In the genomic region with DNA sequence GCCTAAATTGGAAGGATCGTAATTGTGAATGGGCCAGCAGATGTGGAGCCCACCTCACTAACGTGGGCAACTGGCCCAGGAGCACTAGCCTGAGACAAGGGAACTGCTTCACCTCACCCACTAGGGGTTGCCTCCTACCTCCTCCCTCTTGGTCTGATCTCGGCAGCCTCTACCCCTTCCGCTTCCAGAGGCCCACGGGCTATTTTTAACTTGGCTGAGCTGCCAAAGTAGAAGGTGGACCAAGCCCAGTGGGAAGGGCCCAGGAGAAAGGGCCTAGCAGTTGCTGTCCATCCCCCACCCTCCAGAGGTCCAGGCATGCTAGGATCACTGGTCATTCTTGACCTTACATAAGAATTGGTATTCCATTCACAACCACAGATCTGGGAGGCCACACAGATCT, we compare ENCODE assay signal across 9 mouse cellular contexts. TPM values are rescaled to one million over a fixed set of nuclear protein-coding genes. Genes with fewer than 3 reads are reported as not detected.
DNase-seq lines count a peak whose midpoint lies in the region; ATAC-seq lines count a peak whose summit lies in the region.
"Had no signal": no experiment of that assay in that cellular context is flagged by ENCODE, and none has a peak within 500 bp of the region (broad histone marks: within the 10 kb centered on the region; RNA-seq: fewer than 3 reads in every experiment).

No protein-coding gene starts in this region.

- intact Hi-C loops in heart, postnatal 10 days (cut with DNase I) = no loop called here

- 27% methylated on average over 5 of the region's 5 CpGs for WGBS in liver, embryonic 15.5 days (ENCODE audit: insufficient replicate concordance)
- 66% methylated on average over 5 of the region's 5 CpGs for WGBS in midbrain, embryonic 15.5 days
- 63% methylated on average over 5 of the region's 5 CpGs for WGBS in forebrain, embryonic 15.5 days

- H3K4me3 ChIP-seq in liver, embryonic 15.5 days (replicated peaks) = no peak overlapping the region
- no peak overlapping the region for H3K4me3 ChIP-seq in midbrain, embryonic 15.5 days
- H3K4me3 ChIP-seq in forebrain, embryonic 15.5 days = no peak overlapping the region

- peak; percentile 39 for ATAC-seq in liver, embryonic 15.5 days (ENCODE audit: insufficient read depth)
- no peak for ATAC-seq in CD4-positive, CD25-positive, alpha-beta regulatory T cell, adult 4 months
- no peak for ATAC-seq in midbrain, embryonic 15.5 days (replicated peaks)
- ATAC-seq in forebrain, embryonic 15.5 days (replicated peaks) = no peak

- no peaks in the 10 kb centered on the region for H3K9me3 ChIP-seq in liver, embryonic 15.5 days (replicated peaks)
- no peaks in the 10 kb centered on the region for H3K9me3 ChIP-seq in midbrain, embryonic 15.5 days
- H3K9me3 ChIP-seq in forebrain, embryonic 15.5 days = no peaks in the 10 kb centered on the region

- H3K9ac ChIP-seq in liver, embryonic 15.5 days = no peak overlapping the region
- H3K9ac ChIP-seq in midbrain, embryonic 15.5 days = no peak overlapping the region
- no peak overlapping the region for H3K9ac ChIP-seq in forebrain, embryonic 15.5 days (replicated peaks)

- H3K36me3 ChIP-seq in liver, embryonic 15.5 days (replicated peaks) = no peaks in the 10 kb centered on the region
- H3K36me3 ChIP-seq in midbrain, embryonic 15.5 days (replicated peaks) = no peaks in the 10 kb centered on the region
- H3K36me3 ChIP-seq in forebrain, embryonic 15.5 days = no peaks in the 10 kb centered on the region

- H3K27me3 ChIP-seq in liver, embryonic 15.5 days = no peaks in the 10 kb centered on the region
- H3K27me3 ChIP-seq in midbrain, embryonic 15.5 days (replicated peaks) = no peaks in the 10 kb centered on the region
- H3K27me3 ChIP-seq in forebrain, embryonic 15.5 days = no peaks in the 10 kb centered on the region

- peak; percentile 57 for DNase-seq in 416B (ENCODE audit: low read depth)
- peak; percentile 58 to 61 for DNase-seq in cerebellum, postnatal 25 days
- DNase-seq in heart, postnatal 10 days = peak; percentile 81 to 83
- no peak for DNase-seq in ovary, postnatal 10 days (ENCODE audit: low spot score)

- H3K4me2 ChIP-seq in liver, embryonic 15.5 days = no peak overlapping the region
- H3K4me2 ChIP-seq in midbrain, embryonic 15.5 days = no peak overlapping the region
- no peak overlapping the region for H3K4me2 ChIP-seq in forebrain, embryonic 15.5 days (replicated peaks)

- H3K4me1 ChIP-seq in liver, embryonic 15.5 days (replicated peaks) = peaks cover 18% of the 10 kb centered on the region; the same call in 1 of the 2 replicates
- H3K4me1 ChIP-seq in midbrain, embryonic 15.5 days = no peaks in the 10 kb centered on the region
- no peaks in the 10 kb centered on the region for H3K4me1 ChIP-seq in forebrain, embryonic 15.5 days

- H3K27ac ChIP-seq in liver, embryonic 15.5 days (replicated peaks) = no peak overlapping the region; the same call in 1 of the 2 replicates
- no peak overlapping the region for H3K27ac ChIP-seq in midbrain, embryonic 15.5 days
- H3K27ac ChIP-seq in forebrain, embryonic 15.5 days (replicated peaks) = no peak overlapping the region

RNA-seq across cellular contexts. Expression of a gene that starts 12.0 kb away (rescaled TPM):
- total RNA-seq in heart, postnatal 10 days (2021) = 10 to 100 TPM; 14.8 to 15.9 TPM
- polyA plus RNA-seq in liver, embryonic 15.5 days (2015; fragmentation: Nextera tagmentation; extraction: Ambion mirVana) = 7.9 and 8.7 TPM in 2 replicates
- 1 to 10 TPM; 3.4 to 4.3 TPM for polyA plus RNA-seq in CD4-positive, CD25-positive, alpha-beta regulatory T cell, adult 4 months (2017; shearing (Covaris generic))
- polyA plus RNA-seq in midbrain, embryonic 15.5 days (2015; fragmentation: Nextera tagmentation; extraction: Ambion mirVana) = 23.8 and 26.0 TPM in 2 replicates
- 9.5 and 10.7 TPM in 2 replicates for polyA plus RNA-seq in forebrain, embryonic 15.5 days (2015; fragmentation: Nextera tagmentation; extraction: Ambion mirVana)

RNA-seq across cellular contexts. Expression of a gene that starts 21.8 kb away (rescaled TPM):
- not detected for total RNA-seq in heart, postnatal 10 days (2021)
- not detected in 2 replicates for polyA plus RNA-seq in liver, embryonic 15.5 days (2015; fragmentation: Nextera tagmentation; extraction: Ambion mirVana)
- polyA plus RNA-seq in CD4-positive, CD25-positive, alpha-beta regulatory T cell, adult 4 months (2017; shearing (Covaris generic)) = not detected
- polyA plus RNA-seq in midbrain, embryonic 15.5 days (2015; fragmentation: Nextera tagmentation; extraction: Ambion mirVana) = 0.09 and 0.12 TPM in 2 replicates
- polyA plus RNA-seq in forebrain, embryonic 15.5 days (2015; fragmentation: Nextera tagmentation; extraction: Ambion mirVana) = not detected in 2 replicates
- total RNA-seq: gastrocnemius, adult 8-10 months had no signal

RNA-seq across cellular contexts. Expression of a gene that starts 25.7 kb away (rescaled TPM):
- 10 to 100 TPM; 69.9 to 74.9 TPM for total RNA-seq in heart, postnatal 10 days (2021)
- 67.3 and 68.4 TPM in 2 replicates for polyA plus RNA-seq in liver, embryonic 15.5 days (2015; fragmentation: Nextera tagmentation; extraction: Ambion mirVana)
- 100 to 1,000 TPM; 108 to 109 TPM for polyA plus RNA-seq in CD4-positive, CD25-positive, alpha-beta regulatory T cell, adult 4 months (2017; shearing (Covaris generic))
- 117 TPM in 2 replicates for polyA plus RNA-seq in midbrain, embryonic 15.5 days (2015; fragmentation: Nextera tagmentation; extraction: Ambion mirVana)
- polyA plus RNA-seq in forebrain, embryonic 15.5 days (2015; fragmentation: Nextera tagmentation; extraction: Ambion mirVana) = 133 and 141 TPM in 2 replicates

RNA-seq across cellular contexts. Expression of a gene that starts 49.0 kb away (rescaled TPM):
- total RNA-seq in heart, postnatal 10 days (2021) = 100 to 1,000 TPM in 1 of 2 experiments, 10 to 100 TPM in 1; 96.7 to 104 TPM
- polyA plus RNA-seq in liver, embryonic 15.5 days (2015; fragmentation: Nextera tagmentation; extraction: Ambion mirVana) = 27.7 and 29.8 TPM in 2 replicates
- 10 to 100 TPM; 39.4 to 46.7 TPM for polyA plus RNA-seq in CD4-positive, CD25-positive, alpha-beta regulatory T cell, adult 4 months (2017; shearing (Covaris generic))
- 291 and 297 TPM in 2 replicates for polyA plus RNA-seq in midbrain, embryonic 15.5 days (2015; fragmentation: Nextera tagmentation; extraction: Ambion mirVana)
- polyA plus RNA-seq in forebrain, embryonic 15.5 days (2015; fragmentation: Nextera tagmentation; extraction: Ambion mirVana) = 199 and 209 TPM in 2 replicates
